Mouse (Mus musculus) CD4-positive, CD25-positive, alpha-beta regulatory T cell, adult 2 months (primary cell): ENCODE measurements around the gene Bach2.

Source experiments
- DNase-seq: peaks from one replicate; pipeline ENCODE4 v3.0.0-alpha.2; 2012; ENCODE audit warnings: low read depth, low spot score

The Bach2 gene

GRCm38 (mm10) chr4:32326860-32327259 is 88.3 kb downstream of the Bach2 start:
- no peak for DNase-seq

- no peak for DNase-seq
These were observed 89.0 kb downstream of the Bach2 start for GRCm38 (mm10) chr4:32327626-32328025.

- no peak for DNase-seq
These were observed 90.0 kb downstream of the Bach2 start for GRCm38 (mm10) chr4:32328561-32328960.

- DNase-seq = peak; percentile 56
These were observed 92.1 kb downstream of the Bach2 start for GRCm38 (mm10) chr4:32330584-32331314.

GRCm38 (mm10) chr4:32332028-32332427 is 93.4 kb downstream of the Bach2 start:
- no peak for DNase-seq

- peak; percentile 44 for DNase-seq
These were observed 95.5 kb downstream of the Bach2 start for GRCm38 (mm10) chr4:32334131-32334530.

GRCm38 (mm10) chr4:32334765-32335164 is 96.2 kb downstream of the Bach2 start:
- DNase-seq = peak; percentile 56

- peak; percentile 85 for DNase-seq
These were observed 97.1 kb downstream of the Bach2 start for GRCm38 (mm10) chr4:32335659-32336058.

- DNase-seq = peak; percentile 55
These were observed 98.0 kb downstream of the Bach2 start for GRCm38 (mm10) chr4:32336642-32337041.

- no peak for DNase-seq
These were observed 99.0 kb downstream of the Bach2 start for GRCm38 (mm10) chr4:32337638-32338037.

- no peak for DNase-seq
These were observed 99.8 kb downstream of the Bach2 start for GRCm38 (mm10) chr4:32338451-32338850.

GRCm38 (mm10) chr4:32340844-32341243 is 102.2 kb downstream of the Bach2 start:
- no peak for DNase-seq

GRCm38 (mm10) chr4:32342269-32342668 is 103.7 kb downstream of the Bach2 start:
- peak; percentile 78 for DNase-seq

- peak; percentile 86 for DNase-seq
These were observed 104.9 kb downstream of the Bach2 start for GRCm38 (mm10) chr4:32343256-32344165.

GRCm38 (mm10) chr4:32344276-32344675 is 105.7 kb downstream of the Bach2 start:
- peak; percentile 59 for DNase-seq

- DNase-seq = no peak
These were observed 108.6 kb downstream of the Bach2 start for GRCm38 (mm10) chr4:32347202-32347601.

GRCm38 (mm10) chr4:32347711-32348110 is 109.1 kb downstream of the Bach2 start:
- peak; percentile 50 for DNase-seq

- peak; percentile 35 for DNase-seq
These were observed 110.8 kb downstream of the Bach2 start for GRCm38 (mm10) chr4:32349361-32349760.

GRCm38 (mm10) chr4:32351236-32351635 is 112.6 kb downstream of the Bach2 start:
- peak; percentile 75 for DNase-seq

- DNase-seq = peak; percentile 82
These were observed 113.2 kb downstream of the Bach2 start for GRCm38 (mm10) chr4:32351661-32352246.

GRCm38 (mm10) chr4:32352442-32352841 is 113.8 kb downstream of the Bach2 start:
- no peak for DNase-seq

GRCm38 (mm10) chr4:32352842-32353241 is 114.2 kb downstream of the Bach2 start:
- DNase-seq = no peak
